Mouse (Mus musculus) kidney, embryonic 15.5 days (tissue): ENCODE data around the gene Cnot6. TPM values are rescaled to one million over a fixed set of nuclear protein-coding genes. Genes with fewer than 3 reads are reported as not detected.
A peak's percentile ranks its signal among the peaks of the same experiment; 100 is the strongest.

ENCODE experiments used
- ATAC-seq: fragments of 200-750 bp; cut with Nextera tagmentation; replicated peaks from 2 replicates; pipeline ENCODE4 v1.8.0; 2017; ENCODE audit warnings: moderate TSS enrichment; ENCODE audit not compliant: low FRiP score
- H3K27ac ChIP-seq: fragments of 300-500 bp; sonication (generic); 2 replicates; pipeline ENCODE4 v1.5.1; 2015; ENCODE audit warnings: mild to moderate bottlenecking, inconsistent platforms
- H3K27me3 ChIP-seq: fragments of 300-500 bp; sonication (generic); 2 replicates; pipeline ENCODE4 v1.6.1; 2015; ENCODE audit warnings: inconsistent platforms
- H3K36me3 ChIP-seq: fragments of 300-500 bp; sonication (generic); 2 replicates; pipeline ENCODE4 v1.6.1; 2015; ENCODE audit warnings: inconsistent platforms
- H3K4me1 ChIP-seq: fragments of 300-500 bp; sonication (generic); 2 replicates; pipeline ENCODE4 v1.6.1; 2015; ENCODE audit warnings: inconsistent platforms
- H3K4me2 ChIP-seq: fragments of 300-500 bp; sonication (generic); 2 replicates; pipeline ENCODE4 v1.6.1; 2015; ENCODE audit warnings: moderate library complexity, mild to moderate bottlenecking, inconsistent platforms
- H3K4me3 ChIP-seq: fragments of 300-500 bp; sonication (generic); replicated peaks from 2 replicates; pipeline ENCODE4 v1.5.1; 2015; ENCODE audit warnings: mild to moderate bottlenecking, inconsistent platforms
- H3K9ac ChIP-seq: fragments of 300-500 bp; sonication (generic); 2 replicates; pipeline ENCODE4 v1.6.1; 2015; ENCODE audit warnings: mild to moderate bottlenecking, inconsistent platforms
- H3K9me3 ChIP-seq: fragments of 300-500 bp; sonication (generic); replicated peaks from 2 replicates; pipeline ENCODE4 v1.6.1; 2016; ENCODE audit warnings: inconsistent platforms
- WGBS: fragments of 180-500 bp; shearing (Covaris S2); methylation state at CpG from one replicate; pipeline ENCODE4 v1.1.7; 2015; ENCODE audit warnings: mixed read lengths; 5-methylcytosine and 5-hydroxymethylcytosine counted together
- polyA plus RNA-seq: library from polyadenylated mRNA; unstranded; fragments of >200 nt; fragmentation: Nextera tagmentation; extraction: Ambion mirVana; gene quantifications from 2 replicates; pipeline ENCODE4 v1.2.1, GENCODE M21; 2015

Gene Cnot6
- polyA plus RNA-seq, 1 experiment from 2014 or later = 70.8 TPM

- no peak for ATAC-seq
Measured at GRCm38 (mm10) chr11:49734771-49735170, 22.2 kb upstream of the Cnot6 start.

GRCm38 (mm10) chr11:49730275-49730948, 17.9 kb upstream of the Cnot6 start:
- ATAC-seq = no peak
- no peak overlapping the region for H3K27ac ChIP-seq
- WGBS = 83% methylated on average over 5 of the region's 5 CpGs
- no peaks in the 10 kb centered on the region for H3K36me3 ChIP-seq
- H3K4me3 ChIP-seq = no peak overlapping the region
- H3K4me1 ChIP-seq = no peaks in the 10 kb centered on the region
- H3K9me3 ChIP-seq = no peaks in the 10 kb centered on the region
- H3K9ac ChIP-seq = no peak overlapping the region
- no peaks in the 10 kb centered on the region for H3K27me3 ChIP-seq
- no peak overlapping the region for H3K4me2 ChIP-seq

More at GRCm38 (mm10) chr11:49734771-49735170, 22.2 kb upstream of the Cnot6 start:
- H3K4me1 ChIP-seq = no peaks in the 10 kb centered on the region
- H3K27me3 ChIP-seq = no peaks in the 10 kb centered on the region
- no peaks in the 10 kb centered on the region for H3K36me3 ChIP-seq
- no peaks in the 10 kb centered on the region for H3K9me3 ChIP-seq
- H3K27ac ChIP-seq = no peak overlapping the region
- no peak overlapping the region for H3K4me3 ChIP-seq
- no peak overlapping the region for H3K9ac ChIP-seq
- 76% methylated on average over 11 of the region's 11 CpGs for WGBS
- no peak overlapping the region for H3K4me2 ChIP-seq

- Histone ChIP-seq H3K27me3 (no peaks in the 10 kb centered on the region), H3K4me2 (no peak overlapping the region), H3K9me3 (no peaks in the 10 kb centered on the region), H3K4me1 (no peaks in the 10 kb centered on the region), H3K4me3 (no peak overlapping the region), H3K36me3 (no peaks in the 10 kb centered on the region), H3K27ac (no peak overlapping the region), H3K9ac (no peak overlapping the region)
- ATAC-seq = no peak
- WGBS = 17% methylated on average over 3 of the region's 3 CpGs
Measured at GRCm38 (mm10) chr11:49727877-49728276, 15.4 kb upstream of the Cnot6 start.

GRCm38 (mm10) chr11:49726800-49727199, 14.3 kb upstream of the Cnot6 start:
- WGBS = 59% methylated on average over 8 of the region's 8 CpGs
- no peak for ATAC-seq
- no peaks in the 10 kb centered on the region for H3K36me3 ChIP-seq

GRCm38 (mm10) chr11:49724676-49725075, 12.2 kb upstream of the Cnot6 start:
- H3K27me3 ChIP-seq = no peaks in the 10 kb centered on the region
- H3K9me3 ChIP-seq = no peaks in the 10 kb centered on the region
- no peaks in the 10 kb centered on the region for H3K36me3 ChIP-seq
- 83% methylated on average over 2 of the region's 2 CpGs for WGBS
- ATAC-seq = no peak
- H3K27ac ChIP-seq = no peak overlapping the region
- H3K9ac ChIP-seq = no peak overlapping the region
- no peak overlapping the region for H3K4me2 ChIP-seq
- H3K4me3 ChIP-seq = no peak overlapping the region
- no peaks in the 10 kb centered on the region for H3K4me1 ChIP-seq

More at GRCm38 (mm10) chr11:49726800-49727199, 14.3 kb upstream of the Cnot6 start:
- Histone ChIP-seq H3K9ac (no peak overlapping the region), H3K4me1 (no peaks in the 10 kb centered on the region), H3K27me3 (no peaks in the 10 kb centered on the region), H3K4me3 (no peak overlapping the region), H3K4me2 (no peak overlapping the region), H3K27ac (no peak overlapping the region), H3K9me3 (no peaks in the 10 kb centered on the region)

GRCm38 (mm10) chr11:49723281-49723680, 10.8 kb upstream of the Cnot6 start:
- Histone ChIP-seq H3K9me3 (no peaks in the 10 kb centered on the region), H3K27me3 (no peaks in the 10 kb centered on the region), H3K27ac (no peak overlapping the region), H3K4me2 (no peak overlapping the region), H3K36me3 (no peaks in the 10 kb centered on the region), H3K4me1 (no peaks in the 10 kb centered on the region), H3K9ac (no peak overlapping the region), H3K4me3 (no peak overlapping the region)
- 82% methylated on average over 2 of the region's 2 CpGs for WGBS
- no peak for ATAC-seq

GRCm38 (mm10) chr11:49722692-49723091, 10.2 kb upstream of the Cnot6 start:
- WGBS = 79% methylated on average over 6 of the region's 6 CpGs

GRCm38 (mm10) chr11:49721358-49721757, 8.8 kb upstream of the Cnot6 start:
- H3K27me3 ChIP-seq = no peaks in the 10 kb centered on the region
- H3K4me3 ChIP-seq = no peak overlapping the region
- no peaks in the 10 kb centered on the region for H3K36me3 ChIP-seq
- no peak overlapping the region for H3K9ac ChIP-seq
- no peaks in the 10 kb centered on the region for H3K9me3 ChIP-seq
- no peak for ATAC-seq
- no peaks in the 10 kb centered on the region for H3K4me1 ChIP-seq
- H3K4me2 ChIP-seq = no peak overlapping the region
- WGBS = 90% methylated on average over 1 of the region's 1 CpGs
- H3K27ac ChIP-seq = no peak overlapping the region

More at GRCm38 (mm10) chr11:49722692-49723091, 10.2 kb upstream of the Cnot6 start:
- Histone ChIP-seq H3K4me1 (no peaks in the 10 kb centered on the region), H3K27me3 (no peaks in the 10 kb centered on the region), H3K9me3 (no peaks in the 10 kb centered on the region), H3K4me2 (no peak overlapping the region), H3K36me3 (no peaks in the 10 kb centered on the region), H3K4me3 (no peak overlapping the region), H3K9ac (no peak overlapping the region), H3K27ac (no peak overlapping the region)
- no peak for ATAC-seq

GRCm38 (mm10) chr11:49719466-49720151, 7.1 kb upstream of the Cnot6 start:
- 87% methylated on average over 8 of the region's 8 CpGs for WGBS

GRCm38 (mm10) chr11:49713336-49714334, 1.1 kb upstream of the Cnot6 start:
- 31% methylated on average over 20 of the region's 20 CpGs for WGBS

More at GRCm38 (mm10) chr11:49719466-49720151, 7.1 kb upstream of the Cnot6 start:
- no peak overlapping the region for H3K4me2 ChIP-seq
- no peaks in the 10 kb centered on the region for H3K36me3 ChIP-seq
- no peak for ATAC-seq
- H3K27ac ChIP-seq = no peak overlapping the region
- no peaks in the 10 kb centered on the region for H3K4me1 ChIP-seq
- H3K9me3 ChIP-seq = no peaks in the 10 kb centered on the region
- H3K9ac ChIP-seq = no peak overlapping the region
- no peak overlapping the region for H3K4me3 ChIP-seq
- no peaks in the 10 kb centered on the region for H3K27me3 ChIP-seq

GRCm38 (mm10) chr11:49711981-49712554, 455 bp downstream of the Cnot6 start:
- peak; percentile 72 for ATAC-seq
- Histone ChIP-seq H3K27me3 (no peaks in the 10 kb centered on the region), H3K4me1 (peaks cover 27% of the 10 kb centered on the region), H3K36me3 (peaks cover 8% of the 10 kb centered on the region), H3K27ac (peak overlapping the region; percentile 96), H3K9me3 (no peaks in the 10 kb centered on the region), H3K4me2 (peak overlapping the region; percentile 69), H3K9ac (peak overlapping the region; percentile 97), H3K4me3 (peak overlapping the region; percentile 97)
- WGBS = under 1% methylated on average over 63 of the region's 70 CpGs

More at GRCm38 (mm10) chr11:49713336-49714334, 1.1 kb upstream of the Cnot6 start:
- peak overlapping the region; percentile 96 for H3K27ac ChIP-seq
- H3K9ac ChIP-seq = peak overlapping the region; percentile 97
- no peaks in the 10 kb centered on the region for H3K9me3 ChIP-seq
- no peaks in the 10 kb centered on the region for H3K27me3 ChIP-seq
- H3K4me1 ChIP-seq = peaks cover 22% of the 10 kb centered on the region
- peak overlapping the region; percentile 97 for H3K4me3 ChIP-seq
- ATAC-seq = peak; percentile 23; the same call in 1 of the 2 replicates
- H3K4me2 ChIP-seq = peak overlapping the region; percentile 69
- H3K36me3 ChIP-seq = no peaks in the 10 kb centered on the region
